Mouse (Mus musculus) ES-Bruce4 (cell line): ENCODE results near the gene Pibf1. TPM values are rescaled to one million over a fixed set of nuclear protein-coding genes. Genes with fewer than 3 reads are reported as not detected.

Experiments used
- H3K27ac ChIP-seq: 2 replicates; pipeline ENCODE4 v1.5.1; 2012; ENCODE audit warnings: low read length, inconsistent platforms; ENCODE audit not compliant: insufficient read depth
- H3K27me3 ChIP-seq: 2 replicates; pipeline ENCODE4 v1.6.1; 2012; ENCODE audit warnings: mild to moderate bottlenecking, low read length, inconsistent platforms; ENCODE audit not compliant: control insufficient read depth, poor library complexity, insufficient read depth, severe bottlenecking
- H3K36me3 ChIP-seq: 2 replicates; pipeline ENCODE4 v1.6.1; 2012; ENCODE audit warnings: inconsistent platforms, mild to moderate bottlenecking, low read length, moderate library complexity; ENCODE audit not compliant: control insufficient read depth, poor library complexity, insufficient read depth, severe bottlenecking
- H3K4me1 ChIP-seq: one replicate; pipeline ENCODE4 v1.8.1; 2011; ENCODE audit warnings: low read length; ENCODE audit not compliant: control insufficient read depth, insufficient read depth
- H3K4me3 ChIP-seq: 2 replicates; pipeline ENCODE4 v1.5.1; 2011; ENCODE audit warnings: low read depth, mild to moderate bottlenecking, low read length
- H3K9ac ChIP-seq: 2 replicates; pipeline ENCODE4 v1.6.1; 2012; ENCODE audit warnings: low read depth, mild to moderate bottlenecking, inconsistent platforms; ENCODE audit not compliant: poor library complexity, severe bottlenecking
- H3K9me3 ChIP-seq: replicated peaks from 2 replicates; pipeline ENCODE4 v1.6.1; 2012; ENCODE audit warnings: mild to moderate bottlenecking, low read length, inconsistent platforms; ENCODE audit not compliant: control insufficient read depth, poor library complexity, insufficient read depth, severe bottlenecking
- CTCF ChIP-seq: IDR thresholded peaks from one replicate; pipeline ENCODE4 v1.8.1; 2011; ENCODE audit warnings: low read depth, low read length
- EP300 ChIP-seq: IDR thresholded peaks from 2 replicates; pipeline ENCODE4 v1.6.1; 2011; ENCODE audit warnings: low read depth, low read length; ENCODE audit not compliant: insufficient read depth
- POLR2A ChIP-seq: IDR thresholded peaks from one replicate; pipeline ENCODE4 v1.8.1; 2011; ENCODE audit warnings: low read length; ENCODE audit not compliant: insufficient read depth
- polyA plus RNA-seq: library from polyadenylated mRNA; stranded (reverse); fragments of >200 nt; gene quantifications from 2 replicates; pipeline ENCODE4 v1.2.4, GENCODE M21; 2011; ENCODE audit warnings: low read depth; ENCODE audit not compliant: missing spikeins, insufficient read depth, insufficient read length

Gene Pibf1
- 25.3 and 26.7 TPM in 2 replicates for polyA plus RNA-seq

GRCm38 (mm10) chr14:99099267-99099966 is at the start of gene Pibf1, which contains the start of gene Dis3:
Gene Pibf1, plus strand, starts transcription at chr14:99099424.
Gene Dis3, minus strand, starts transcription at chr14:99099770.
- TF ChIP-seq CTCF (no peak), POLR2A (peak; percentile 42)
- Histone ChIP-seq H3K9me3 (no peaks in the 10 kb centered on the region), H3K27me3 (no peaks in the 10 kb centered on the region)

GRCm38 (mm10) chr14:99058959-99059586 is 40.2 kb upstream of the Pibf1 start:
- Histone ChIP-seq H3K9ac (no peak overlapping the region), H3K9me3 (no peaks in the 10 kb centered on the region), H3K36me3 (peaks cover 30% of the 10 kb centered on the region), H3K27ac (no peak overlapping the region), H3K27me3 (no peaks in the 10 kb centered on the region), H3K4me3 (no peak overlapping the region), H3K4me1 (peaks cover 3% of the 10 kb centered on the region)
- no peak for TF ChIP-seq EP300
- no peak for TF ChIP-seq POLR2A
- no peak for TF ChIP-seq CTCF

More at GRCm38 (mm10) chr14:99099267-99099966, at the start of gene Pibf1, which contains the start of gene Dis3:
- H3K27ac ChIP-seq = no peak within 1 kb of the TSS
- H3K4me3 ChIP-seq = peak within 1 kb of the TSS; percentile 88
- peak within 1 kb of the TSS; percentile 53 for H3K9ac ChIP-seq
- no peaks in the 10 kb centered on the region for H3K4me1 ChIP-seq
- peaks cover 33% of the 10 kb centered on the region for H3K36me3 ChIP-seq

- Histone ChIP-seq H3K27me3 (no peaks in the 10 kb centered on the region), H3K36me3 (peaks cover 30% of the 10 kb centered on the region), H3K4me3 (no peak overlapping the region), H3K9me3 (no peaks in the 10 kb centered on the region), H3K4me1 (peaks cover 3% of the 10 kb centered on the region), H3K27ac (no peak overlapping the region), H3K9ac (no peak overlapping the region)
- no peak for TF ChIP-seq EP300
- no peak for TF ChIP-seq POLR2A
- no peak for TF ChIP-seq CTCF
These were observed 38.6 kb upstream of the Pibf1 start for GRCm38 (mm10) chr14:99060616-99061015.

- no peak overlapping the region for H3K27ac ChIP-seq
- TF ChIP-seq POLR2A = no peak
- no peak for TF ChIP-seq EP300
- no peak for TF ChIP-seq CTCF
- peaks cover 33% of the 10 kb centered on the region for H3K36me3 ChIP-seq
- no peaks in the 10 kb centered on the region for H3K27me3 ChIP-seq
- no peaks in the 10 kb centered on the region for H3K9me3 ChIP-seq
- no peak overlapping the region for H3K4me3 ChIP-seq
- peaks cover 3% of the 10 kb centered on the region for H3K4me1 ChIP-seq
- H3K9ac ChIP-seq = no peak overlapping the region
These were observed 36.1 kb upstream of the Pibf1 start for GRCm38 (mm10) chr14:99063091-99063490.

- peaks cover 42% of the 10 kb centered on the region for H3K36me3 ChIP-seq
These were observed 28.1 kb upstream of the Pibf1 start for GRCm38 (mm10) chr14:99071146-99071545.

GRCm38 (mm10) chr14:99088947-99089346 is 10.3 kb upstream of the Pibf1 start:
- TF ChIP-seq EP300 (no peak), CTCF (no peak), POLR2A (no peak)
- Histone ChIP-seq H3K9ac (no peak overlapping the region), H3K27ac (no peak overlapping the region), H3K4me1 (no peaks in the 10 kb centered on the region), H3K36me3 (peaks cover 56% of the 10 kb centered on the region), H3K4me3 (no peak overlapping the region), H3K27me3 (no peaks in the 10 kb centered on the region), H3K9me3 (no peaks in the 10 kb centered on the region)

More at GRCm38 (mm10) chr14:99071146-99071545, 28.1 kb upstream of the Pibf1 start:
- Histone ChIP-seq H3K4me3 (no peak overlapping the region), H3K9me3 (no peaks in the 10 kb centered on the region), H3K4me1 (no peaks in the 10 kb centered on the region), H3K27me3 (no peaks in the 10 kb centered on the region), H3K9ac (no peak overlapping the region), H3K27ac (no peak overlapping the region)
- no peak for TF ChIP-seq EP300
